Mouse (Mus musculus): ENCODE measurements around the gene Acsl5.

DNA sequence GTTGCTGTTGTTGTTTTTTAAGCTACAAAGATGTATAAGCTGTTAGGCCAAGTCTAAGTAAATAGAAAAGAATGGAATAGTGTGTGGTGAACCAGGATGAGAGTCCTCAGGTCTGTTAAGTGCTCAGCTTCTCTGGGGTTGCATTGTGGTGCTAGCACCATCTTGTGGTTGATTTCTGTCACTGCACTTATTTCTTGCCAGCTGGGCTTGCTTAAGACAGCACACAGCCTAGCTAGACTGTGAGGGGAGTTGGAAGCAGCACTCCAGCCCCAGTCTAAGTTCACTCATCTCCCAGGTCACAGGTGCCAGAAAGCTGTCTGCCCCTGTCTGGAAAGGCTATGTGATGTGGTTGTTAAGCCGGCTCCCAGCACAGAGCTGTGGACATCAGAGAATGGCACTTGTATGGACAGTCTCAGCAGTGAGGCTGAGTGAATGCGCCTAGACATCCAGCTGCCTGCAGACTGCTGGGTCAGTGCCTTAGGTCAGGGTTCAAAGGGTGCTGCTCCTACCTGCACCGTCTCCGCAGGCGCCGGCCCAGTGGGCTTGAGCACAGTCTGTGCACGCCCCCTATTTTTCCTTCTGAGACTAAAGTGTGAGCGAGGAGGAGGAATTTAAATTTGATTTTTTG is 81.0 kb downstream of the Acsl5 start:
- TF ChIP-seq CTCF (IDR thresholded peaks at IDR 0.05; ENCODE audit: low read depth, low read length) (peak; percentile 89), GATA1 (IDR thresholded peaks at IDR 0.05; ENCODE audit: borderline replicate concordance, low read length) (no peak), TAL1 (conservative IDR thresholded peaks at IDR 0.05; ENCODE audit: low read depth, low read length) (no peak), POLR2AphosphoS5 (IDR thresholded peaks at IDR 0.05; ENCODE audit: insufficient replicate concordance, low read depth, low read length) (no peak), GATA2 (IDR thresholded peaks at IDR 0.05; ENCODE audit: borderline replicate concordance, low read depth, low read length) (no peak)
